In genomic region chr1:163311861-163312811, GRCm38 (mm10) we compare ENCODE assay signal across 7 mouse cellular contexts. TPM values are rescaled to one million over a fixed set of nuclear protein-coding genes. Genes with fewer than 3 reads are reported as not detected.
DNase-seq lines count a peak whose midpoint lies in the region; ATAC-seq and TF ChIP-seq lines count a peak whose summit lies in the region.

No protein-coding gene starts in this region.

- in situ Hi-C loops in ES-E14 (cut with MboI; ENCODE audit: low sequenced_read_pairs in 2 of 2, unreplicated experiment in 2 of 2): no loop called here

- H3K36me3 ChIP-seq in ES-E14 (ENCODE audit: control insufficient read depth, insufficient read depth, low read length, poor library complexity, severe bottlenecking): no peaks in the 10 kb centered on the region
- H3K36me3 ChIP-seq in forebrain, postnatal 0 days (ENCODE audit: insufficient read depth): no peaks in the 10 kb centered on the region
- no peaks in the 10 kb centered on the region for H3K36me3 ChIP-seq in hindbrain, embryonic 11.5 days (ENCODE audit: control insufficient read depth, insufficient read depth, low read length)
- H3K36me3 ChIP-seq in liver, adult 2 months (ENCODE audit: control insufficient read depth, insufficient read depth, low read length): no peaks in the 10 kb centered on the region
- H3K36me3 ChIP-seq in neural tube, embryonic 12.5 days: no peaks in the 10 kb centered on the region

- no peak for TF ChIP-seq POLR2A in liver, adult 2 months (IDR thresholded peaks at IDR 0.05; ENCODE audit: extremely low read depth, insufficient read depth, low read length)

- peak; percentile 54 for ATAC-seq in forebrain, postnatal 0 days
- peak; percentile 55 for ATAC-seq in hindbrain, embryonic 11.5 days (ENCODE audit: low FRiP score)
- peak; percentile 13; the same call in 1 of the 2 replicates for ATAC-seq in neural tube, embryonic 12.5 days (ENCODE audit: low FRiP score, low read depth)
- ATAC-seq in inflammation-experienced regulatory T-cells, adult 6 months: no peak

- TF ChIP-seq CTCF in forebrain, postnatal 0 days (IDR thresholded peaks at IDR 0.05; ENCODE audit: low read depth): 0 out of 2 replicates have a peak, but pooled peaks have one; percentile 9
- no peak for TF ChIP-seq CTCF in liver, adult 2 months (IDR thresholded peaks at IDR 0.05; ENCODE audit: low read depth, low read length)

- H3K27me3 ChIP-seq in forebrain, postnatal 0 days (ENCODE audit: insufficient read depth, low read length): peaks cover 37% of the 10 kb centered on the region
- H3K27me3 ChIP-seq in hindbrain, embryonic 11.5 days (ENCODE audit: control insufficient read depth, insufficient read depth, low read length): peaks cover 64% of the 10 kb centered on the region
- H3K27me3 ChIP-seq in liver, adult 2 months (ENCODE audit: control insufficient read depth, insufficient read depth, low read length): peaks cover 26% of the 10 kb centered on the region
- H3K27me3 ChIP-seq in neural tube, embryonic 12.5 days (replicated peaks): peaks cover 95% of the 10 kb centered on the region

- peaks cover 0 to 3% of the 10 kb centered on the region in 2 experiments; a peak in 1 of 4 replicates for H3K4me1 ChIP-seq in ES-E14 (ENCODE audit: control insufficient read depth in 2 of 2, insufficient read depth in 2 of 2, low read length in 2 of 2, poor library complexity in 1 of 2)
- H3K4me1 ChIP-seq in forebrain, postnatal 0 days (ENCODE audit: insufficient read depth): peaks cover 14% of the 10 kb centered on the region; the same call in 1 of the 2 replicates
- H3K4me1 ChIP-seq in hindbrain, embryonic 11.5 days (replicated peaks; ENCODE audit: control insufficient read depth, insufficient read depth, low read length): peaks cover 2% of the 10 kb centered on the region
- peaks cover 15% of the 10 kb centered on the region; the same call in 1 of the 2 replicates for H3K4me1 ChIP-seq in liver, adult 2 months (ENCODE audit: control insufficient read depth, insufficient read depth, low read length)
- peaks cover 28% of the 10 kb centered on the region for H3K4me1 ChIP-seq in neural tube, embryonic 12.5 days

- H3K9ac ChIP-seq in ES-E14 (ENCODE audit: insufficient read depth, low read depth, low read length, poor library complexity, severe bottlenecking): no peak overlapping the region; the same call in 1 of the 2 replicates
- peak overlapping the region; percentile 43 for H3K9ac ChIP-seq in forebrain, postnatal 0 days
- H3K9ac ChIP-seq in hindbrain, embryonic 11.5 days (ENCODE audit: low read depth, low read length): peak overlapping the region; percentile 61
- H3K9ac ChIP-seq in liver, adult 2 months (ENCODE audit: low read depth, low read length): peak overlapping the region; percentile 64
- peak overlapping the region; percentile 61 for H3K9ac ChIP-seq in neural tube, embryonic 12.5 days

- no peaks in the 10 kb centered on the region for H3K79me2 ChIP-seq in liver, adult 2 months (ENCODE audit: control insufficient read depth, insufficient read depth, low read length)

- 2% methylated on average over 59 of the region's 59 CpGs for WGBS in forebrain, postnatal 0 days
- under 1% methylated on average over 55 of the region's 59 CpGs for WGBS in hindbrain, embryonic 11.5 days
- WGBS in liver, adult 2 months: 2% methylated on average over 59 of the region's 59 CpGs
- under 1% methylated on average over 59 of the region's 59 CpGs for WGBS in neural tube, embryonic 12.5 days

- peak overlapping the region; percentile 57 for H3K4me2 ChIP-seq in forebrain, postnatal 0 days (ENCODE audit: low read depth)
- H3K4me2 ChIP-seq in hindbrain, embryonic 11.5 days (replicated peaks; ENCODE audit: low read depth, low read length): peak overlapping the region; percentile 56
- H3K4me2 ChIP-seq in neural tube, embryonic 12.5 days (replicated peaks): peak overlapping the region; percentile 68

- H3K4me3 ChIP-seq in ES-E14 (ENCODE audit: insufficient read depth in 1 of 2, low read depth in 1 of 2, low read length in 2 of 2, poor library complexity in 1 of 2, severe bottlenecking in 1 of 2): peak overlapping the region; percentile 51 to 52
- peak overlapping the region; percentile 42 for H3K4me3 ChIP-seq in forebrain, postnatal 0 days (ENCODE audit: low read depth, low read length)
- peak overlapping the region; percentile 46 for H3K4me3 ChIP-seq in hindbrain, embryonic 11.5 days (ENCODE audit: low read depth, low read length)
- H3K4me3 ChIP-seq in liver, adult 2 months (ENCODE audit: insufficient read depth, low read depth, low read length): peak overlapping the region; percentile 60; the same call in 1 of the 2 replicates
- H3K4me3 ChIP-seq in neural tube, embryonic 12.5 days: peak overlapping the region; percentile 41

- H3K27ac ChIP-seq in ES-E14 (ENCODE audit: insufficient read depth, low read depth, low read length, poor library complexity, severe bottlenecking): no peak overlapping the region
- 0 out of 2 replicates have a peak overlapping the region, but pooled peaks have one; percentile 21 for H3K27ac ChIP-seq in forebrain, postnatal 0 days (ENCODE audit: low read depth, low read length)
- peak overlapping the region; percentile 82 for H3K27ac ChIP-seq in hindbrain, embryonic 11.5 days (ENCODE audit: low read depth, low read length)
- no peak overlapping the region for H3K27ac ChIP-seq in liver, adult 2 months (replicated peaks; ENCODE audit: insufficient read depth, low read depth, low read length)
- H3K27ac ChIP-seq in neural tube, embryonic 12.5 days: no peak overlapping the region

- H3K9me3 ChIP-seq in ES-E14 (ENCODE audit: control insufficient read depth, insufficient read depth, low read depth, low read length): no peaks in the 10 kb centered on the region
- H3K9me3 ChIP-seq in forebrain, postnatal 0 days (ENCODE audit: low read length): no peaks in the 10 kb centered on the region
- no peaks in the 10 kb centered on the region for H3K9me3 ChIP-seq in hindbrain, embryonic 11.5 days (ENCODE audit: control insufficient read depth, low read length)
- H3K9me3 ChIP-seq in neural tube, embryonic 12.5 days: no peaks in the 10 kb centered on the region

- no peak for DNase-seq in ES-E14 (ENCODE audit: low read depth, low spot score)
- peak; percentile 71 for DNase-seq in adrenal gland, postnatal 10 days
- DNase-seq in forebrain, postnatal 0 days: peak; percentile 16
- peak; percentile 65 for DNase-seq in hindbrain, embryonic 11.5 days (ENCODE audit: low spot score)
- peak; percentile 7 for DNase-seq in liver, adult 2 months (ENCODE audit: extremely low read depth, low read depth, low spot score)

TF ChIP-seq in ES-E14, 5 proteins besides CTCF, POLR2A, EP300 and RAD21:
- TF ChIP-seq CHD2 (IDR thresholded peaks at IDR 0.05; ENCODE audit: low read depth, low read length): no peak
- TF ChIP-seq HCFC1 (IDR thresholded peaks at IDR 0.05; ENCODE audit: borderline replicate concordance, insufficient read depth, low read length): no peak
- TF ChIP-seq ZNF384 (IDR thresholded peaks at IDR 0.05; ENCODE audit: low read depth, low read length): no peak
- no peak for TF ChIP-seq ZC3H11A (IDR thresholded peaks at IDR 0.05; ENCODE audit: borderline replicate concordance, low read depth, low read length)
- no peak for TF ChIP-seq MAFK (IDR thresholded peaks at IDR 0.05; ENCODE audit: insufficient read depth, low read depth, low read length)

RNA-seq across cellular contexts. Expression of gene Prrx1, which starts 1.4 kb away (rescaled TPM):
- 0.16 and 1.1 TPM in 2 replicates for total RNA-seq in ES-E14 (2012; rRNA removed)
- 10 to 100 TPM; 14.2 to 22.1 TPM for total RNA-seq in adrenal gland, postnatal 10 days (2021)
- total RNA-seq in forebrain, postnatal 0 days (2014; rRNA removed): 4.3 and 7.3 TPM in 2 replicates
- polyA plus RNA-seq in forebrain, postnatal 0 days (2015; fragmentation: Nextera tagmentation; extraction: Ambion mirVana): 3.3 and 4.0 TPM in 2 replicates
- 51.8 and 71.0 TPM in 2 replicates for polyA plus RNA-seq in hindbrain, embryonic 11.5 days (2014; fragmentation: Nextera tagmentation; extraction: Ambion mirVana)
- total RNA-seq in liver, adult 2 months (2014; rRNA removed): 0.40 and 0.46 TPM in 2 replicates
- 0.04 and 0.06 TPM in 2 replicates for polyA plus RNA-seq in liver, adult 2 months (2012; rRNA removed)
- polyA plus RNA-seq in neural tube, embryonic 12.5 days (2016; fragmentation: Nextera tagmentation; extraction: Ambion mirVana): 20.7 and 22.1 TPM in 2 replicates
- polyA plus RNA-seq in inflammation-experienced regulatory T-cells, adult 6 months (2017; shearing (Covaris generic)): not detected

Comparison
In these comparisons a context has a peak if more than half of its experiments do, and no peak if none do; other contexts are left out.
1. H3K27ac ChIP-seq: peak in forebrain, postnatal 0 days (single experiment) and hindbrain, embryonic 11.5 days (single experiment); none in ES-E14 (single experiment), liver, adult 2 months (single experiment) and neural tube, embryonic 12.5 days (single experiment).
2. Peak in every context shown above with its lines, with median percentiles within 50 percentile points of each other: H3K4me3 ChIP-seq and H3K4me2 ChIP-seq.